Mouse (Mus musculus) monocyte, adult 2 months (primary cell): Measurements from ENCODE around the gene Cand2.

Experiments used
- DNase-seq, 2 experiments: peaks; one replicate each; pipeline ENCODE4 v3.0.0; 2022; ENCODE audit warnings: low spot score in 2 of 2, low read depth in 1 of 2

The Cand2 gene

DNA sequence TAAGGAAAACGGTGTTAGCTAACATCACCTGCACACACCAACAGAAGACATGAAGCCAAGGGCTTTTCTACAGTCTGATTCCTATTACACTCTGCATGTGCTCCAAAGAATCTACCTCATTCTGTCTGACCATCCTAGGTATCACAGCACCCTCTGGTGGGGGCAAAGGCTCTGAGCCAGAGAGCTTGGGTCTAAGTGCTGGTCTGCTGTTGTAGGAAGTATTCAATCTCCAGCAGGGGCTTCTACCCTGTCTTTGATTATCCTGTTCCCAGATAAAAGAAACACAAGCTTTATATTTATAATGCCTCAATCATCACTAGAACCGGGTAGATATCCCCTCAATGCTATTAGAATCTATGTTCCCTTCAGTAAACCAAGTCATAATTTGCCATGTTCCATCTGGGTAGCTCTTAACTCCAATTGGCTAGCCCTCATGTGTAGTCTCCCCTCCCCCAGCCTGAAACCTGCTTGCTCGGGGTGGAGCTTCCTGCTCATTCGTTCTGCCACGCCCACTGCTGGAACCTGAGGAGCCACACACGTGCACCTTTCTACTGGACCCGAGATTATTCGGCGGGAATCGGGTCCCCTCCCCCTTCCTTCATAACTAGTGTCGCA is 49.6 kb downstream of the Cand2 start:
- peak in 1 of 2 experiments; percentile 39 for DNase-seq

DNA sequence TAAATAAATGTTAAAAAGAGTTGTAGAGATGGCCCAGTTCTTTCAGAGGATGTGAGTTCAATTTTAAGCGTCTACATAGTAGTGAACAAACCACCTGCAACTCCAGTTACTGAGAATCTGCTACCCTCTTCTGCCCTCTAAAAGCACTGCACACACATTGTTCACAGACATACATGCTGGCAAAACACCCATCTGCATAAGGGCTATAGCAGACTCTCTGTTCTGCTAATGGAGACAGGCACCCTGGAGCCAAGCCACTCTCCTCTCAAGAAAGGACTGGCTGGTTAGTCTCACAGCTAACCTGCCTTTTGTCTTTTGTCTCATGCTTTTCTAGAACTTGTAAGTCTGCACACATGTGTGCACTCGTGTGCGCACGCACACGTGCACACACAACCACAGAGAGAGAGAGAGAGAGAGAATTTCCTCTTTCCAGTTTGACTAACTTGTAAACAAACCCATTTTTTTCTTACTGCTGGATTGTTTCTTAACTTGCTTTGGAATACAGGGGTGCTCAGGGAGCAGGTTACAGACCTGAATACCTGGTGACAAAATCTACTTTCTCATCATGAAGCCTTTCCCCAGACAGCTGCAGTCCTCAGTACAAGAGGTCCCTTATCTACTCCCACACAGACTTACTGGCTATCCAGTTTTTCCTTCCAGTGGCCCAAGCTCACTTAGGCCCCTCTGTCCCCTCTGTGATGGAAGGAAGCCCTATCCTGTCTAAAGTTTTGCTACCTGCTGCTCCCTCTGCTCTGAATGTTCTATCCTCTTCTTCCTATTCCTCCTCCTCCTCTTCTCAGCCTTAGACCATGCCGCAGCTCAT is 56.7 kb downstream of the Cand2 start:
- DNase-seq = no peak

DNA sequence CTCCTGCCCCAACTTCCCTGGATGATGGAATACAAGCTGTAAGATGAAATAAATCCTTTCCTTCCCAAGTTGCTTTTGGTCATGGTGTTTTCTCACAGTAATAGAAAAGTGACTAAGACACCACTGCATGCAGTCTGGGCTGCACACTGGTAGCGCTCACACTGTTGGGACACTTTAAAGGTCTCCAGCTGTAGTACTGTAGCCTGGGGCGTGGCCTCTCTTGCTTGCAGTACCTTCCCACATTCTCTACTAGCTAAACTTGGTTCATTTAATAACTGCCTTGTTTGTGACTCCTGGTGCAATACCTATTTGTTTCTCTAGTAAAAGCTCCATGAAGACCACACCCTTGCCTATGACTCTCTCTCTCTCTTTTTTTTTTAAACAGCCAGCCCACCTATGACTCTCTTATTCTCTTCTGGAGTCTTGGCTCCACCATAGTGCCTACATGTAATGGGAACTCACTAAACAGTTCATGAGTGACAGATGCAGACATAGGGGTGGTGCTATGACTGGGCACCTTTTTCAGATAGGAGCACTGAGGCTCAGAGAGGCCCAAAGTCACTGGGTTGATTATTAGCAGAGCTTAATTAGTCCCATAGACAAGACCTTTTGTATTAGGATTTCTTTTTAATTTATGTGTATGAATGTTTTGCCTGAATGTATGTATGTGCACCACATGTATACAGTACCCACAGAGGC is 58.0 kb downstream of the Cand2 start:
- no peak for DNase-seq

DNA sequence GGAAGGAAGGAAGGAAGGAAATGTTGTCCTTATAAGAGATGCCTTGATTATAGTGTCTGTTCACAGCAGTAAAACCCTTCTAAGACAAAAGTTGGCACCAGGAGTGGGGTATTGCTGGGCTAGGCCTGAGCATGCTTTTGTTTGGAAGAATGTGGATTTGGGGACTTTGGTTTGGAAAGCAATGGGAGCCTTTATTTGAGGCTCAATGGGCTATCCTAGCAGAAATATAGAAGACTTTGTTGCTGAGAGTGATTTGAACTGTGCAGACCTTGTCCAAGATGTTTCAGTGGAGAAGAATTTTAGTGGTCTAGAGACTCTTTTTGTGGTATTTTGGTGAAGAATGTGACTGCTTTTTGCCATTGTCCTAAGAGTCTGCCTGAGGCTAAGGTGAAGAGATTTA is 59.5 kb downstream of the Cand2 start:
- no peak for DNase-seq

DNA sequence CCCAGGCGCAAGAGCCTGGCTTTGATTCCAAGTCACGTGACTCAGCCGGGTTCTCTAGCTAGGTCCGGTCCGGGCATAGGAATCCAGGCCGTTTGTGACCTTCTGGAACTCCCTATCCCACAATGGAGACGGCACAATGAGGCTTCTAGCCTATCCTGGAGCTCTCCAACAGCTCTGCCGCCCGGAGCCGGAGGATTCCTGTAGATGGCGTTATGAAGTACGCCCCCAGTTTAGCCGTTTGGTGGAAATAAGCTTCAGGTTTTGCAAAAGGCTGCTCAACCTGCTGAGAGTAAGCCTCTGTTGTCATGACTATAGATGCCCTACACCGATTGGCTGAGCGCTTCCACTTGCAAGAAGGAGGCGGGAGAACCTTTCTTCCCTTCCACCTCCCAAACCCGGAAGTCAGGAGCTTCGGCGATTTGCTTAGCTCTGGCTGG is 63.8 kb downstream of the Cand2 start, which contains the start of gene Efcab12:
Gene Efcab12 (minus strand): TSS at position 252 of the 437 bp plus-strand sequence.
- peak in 1 of 2 experiments; percentile 23 for DNase-seq

DNA sequence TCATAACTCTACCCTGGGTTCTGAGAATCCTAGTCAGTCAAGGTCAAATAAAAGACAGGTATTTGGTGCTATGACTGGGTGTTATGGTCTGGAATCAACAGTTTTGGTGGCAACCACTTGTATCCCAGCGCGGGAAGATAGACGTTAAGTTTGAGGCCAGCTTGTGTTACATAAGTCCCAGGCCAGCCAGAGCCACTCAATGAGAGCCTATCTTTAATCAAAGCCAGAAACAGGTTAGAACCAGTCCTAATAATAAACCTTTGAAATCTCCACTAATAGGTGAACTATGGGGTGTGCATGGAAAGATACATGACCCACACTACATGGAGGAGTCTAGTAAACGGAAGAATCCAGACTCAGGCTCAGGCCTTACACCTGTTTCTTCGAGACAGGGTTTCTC is 64.4 kb downstream of the Cand2 start:
- DNase-seq = no peak

DNA sequence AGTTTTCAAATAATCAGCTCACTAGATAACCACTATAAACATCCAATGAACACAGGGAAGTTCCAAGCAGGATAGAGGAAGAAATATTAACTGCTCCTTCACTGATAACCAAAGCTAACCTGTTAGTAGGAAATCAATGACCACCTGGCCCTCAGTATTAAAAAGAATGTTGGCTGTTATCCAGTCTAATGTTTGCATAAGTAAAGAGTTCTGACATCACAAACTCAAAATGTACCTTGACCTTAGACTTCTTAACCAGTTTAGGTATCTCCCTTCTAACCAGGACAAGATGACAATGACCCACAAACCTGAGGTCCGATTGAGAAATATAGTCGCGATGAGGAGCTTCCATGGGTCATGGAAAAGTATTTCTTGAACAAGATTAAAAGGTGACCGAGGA is 70.7 kb downstream of the Cand2 start:
- no peak for DNase-seq

DNA sequence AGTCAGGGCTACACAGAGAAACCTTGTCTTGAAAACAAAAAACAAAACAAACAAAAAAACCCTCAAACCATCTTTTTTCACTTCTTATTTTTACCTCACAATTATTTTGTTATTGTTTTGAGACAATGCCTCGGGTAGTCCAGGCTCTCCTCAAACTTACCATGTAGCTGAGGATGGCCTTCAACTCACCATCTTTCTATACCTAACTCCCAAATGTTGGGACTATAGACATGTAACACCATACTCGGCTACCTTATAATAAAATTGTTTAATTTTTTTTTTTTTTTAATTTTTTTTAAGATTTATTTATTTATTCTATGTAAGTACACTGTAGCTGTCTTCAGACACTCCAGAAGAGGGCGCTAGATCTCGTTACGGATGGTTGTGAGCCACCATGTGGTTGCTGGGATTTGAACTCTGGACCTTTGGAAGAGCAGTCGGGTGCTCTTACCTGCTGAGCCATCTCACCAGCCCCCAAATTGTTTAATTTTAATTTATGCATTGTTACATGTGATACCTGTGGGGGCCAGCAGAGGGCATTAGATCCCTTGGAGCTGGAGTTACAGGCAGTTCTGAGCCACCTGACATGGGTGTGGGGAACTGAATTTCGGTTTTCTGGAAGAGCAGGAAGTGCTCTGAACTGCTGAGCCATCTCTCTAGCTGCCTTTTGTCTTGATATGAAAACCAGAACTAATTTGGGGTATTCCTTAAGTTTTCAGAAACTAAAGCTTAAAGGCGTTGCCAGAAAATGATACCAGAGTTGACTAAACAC is 72.5 kb downstream of the Cand2 start:
- DNase-seq = peak in 1 of 2 experiments; percentile 53

DNA sequence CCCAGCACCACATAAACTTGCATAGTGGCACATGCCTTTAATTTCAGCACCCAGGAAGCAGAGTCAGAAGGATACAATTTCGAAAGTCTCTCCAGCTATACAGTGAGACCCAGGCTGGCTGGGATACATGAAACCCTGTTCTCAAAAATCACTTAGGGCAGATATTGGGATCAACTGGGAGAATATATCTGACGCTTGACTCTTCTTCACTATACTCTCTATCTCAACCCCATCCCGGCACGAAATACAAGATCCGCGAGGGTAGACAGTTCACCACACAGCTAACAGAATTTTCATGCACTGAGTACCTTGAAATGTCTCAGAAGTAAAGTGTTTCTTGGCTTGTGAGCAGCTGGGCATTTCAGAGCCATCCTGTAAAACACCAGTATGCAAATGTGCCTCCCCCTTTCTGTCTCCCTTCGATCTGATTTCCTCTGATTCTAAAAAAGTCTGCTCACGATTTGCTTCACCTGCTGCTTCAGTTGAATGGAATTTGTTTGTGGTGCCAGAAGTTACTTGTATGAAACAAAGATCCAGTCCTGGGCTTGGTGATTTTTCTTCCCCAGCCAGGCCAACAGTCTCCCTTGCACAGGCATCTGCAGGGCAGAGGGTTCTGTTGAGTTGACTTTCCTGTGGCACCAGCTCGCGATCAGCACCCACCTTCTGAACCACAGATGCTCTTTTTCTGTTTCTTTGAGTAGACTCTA is 74.4 kb downstream of the Cand2 start:
- DNase-seq = no peak

DNA sequence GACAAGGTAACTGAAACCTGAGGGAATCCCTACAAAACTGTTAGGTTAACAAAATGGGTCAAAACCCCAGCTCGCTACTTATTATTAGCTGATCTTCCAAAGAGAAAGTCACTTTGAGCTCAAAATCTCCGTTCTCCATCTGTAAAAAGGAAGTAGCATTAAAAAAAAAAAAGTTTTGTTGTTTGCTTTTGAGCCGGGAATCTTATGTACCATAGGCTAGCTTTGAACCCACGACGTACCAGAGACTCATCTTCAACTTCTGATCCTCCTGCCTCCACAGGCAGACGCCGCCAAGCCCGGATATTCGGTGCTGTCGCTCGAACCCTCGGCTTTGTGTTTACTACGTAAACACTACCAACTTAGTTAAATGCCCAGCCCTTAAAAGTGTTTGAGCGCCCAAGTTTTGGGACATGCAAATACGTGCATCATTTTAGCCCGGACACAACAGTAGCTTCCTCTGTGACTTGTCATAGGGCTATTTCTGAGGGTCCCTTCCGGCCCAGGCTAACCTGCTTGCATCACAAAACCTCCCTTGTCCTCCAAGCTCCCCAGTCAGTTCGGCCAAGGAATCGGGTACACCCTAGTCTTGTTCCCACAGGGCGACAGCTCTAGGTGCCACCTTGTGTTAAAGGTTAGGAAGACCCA is 78.2 kb downstream of the Cand2 start:
- no peak for DNase-seq

DNA sequence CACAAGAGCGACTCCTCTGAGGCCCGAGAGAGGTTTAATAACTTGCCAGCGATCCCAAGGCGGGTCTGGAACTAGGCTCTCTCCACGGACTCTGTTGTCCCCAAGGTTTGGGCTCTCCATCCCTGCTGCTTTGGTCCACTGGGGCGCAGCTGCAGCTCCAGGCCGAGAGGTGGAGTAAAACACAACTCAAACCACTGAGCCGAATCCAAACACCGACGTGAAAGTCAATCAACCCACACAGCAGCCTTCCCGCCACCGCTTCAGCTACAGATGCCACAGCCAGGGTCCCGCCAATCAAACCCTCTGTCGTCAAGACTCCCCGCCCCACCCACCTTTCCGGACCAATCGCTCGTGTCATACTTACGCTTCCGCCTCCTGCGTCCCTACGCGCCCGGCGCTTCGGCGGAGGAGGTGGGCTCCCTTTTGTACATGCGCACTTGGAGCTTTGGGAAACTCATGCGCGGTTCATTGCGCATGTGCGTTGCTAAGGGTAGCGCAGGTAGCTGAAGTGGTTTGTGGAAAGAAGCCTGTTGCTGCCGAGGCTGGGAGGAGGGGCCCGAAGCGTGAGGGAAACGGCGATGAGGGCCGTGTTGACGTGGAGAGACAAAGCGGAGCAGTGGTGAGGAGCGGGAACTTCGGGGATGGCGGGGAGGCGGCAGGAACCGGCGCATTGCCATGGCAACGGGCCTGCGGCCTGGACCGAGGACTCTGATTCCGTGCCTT is 78.9 kb downstream of the Cand2 start, which contains the start of the genes Mbd4 and Ift122:
Gene Mbd4 (minus strand): TSS at position 281 of the 723 bp plus-strand sequence.
Gene Ift122 (plus strand): TSS at position 380 of the 723 bp plus-strand sequence.
- DNase-seq = peak; percentile 95 to 96

DNA sequence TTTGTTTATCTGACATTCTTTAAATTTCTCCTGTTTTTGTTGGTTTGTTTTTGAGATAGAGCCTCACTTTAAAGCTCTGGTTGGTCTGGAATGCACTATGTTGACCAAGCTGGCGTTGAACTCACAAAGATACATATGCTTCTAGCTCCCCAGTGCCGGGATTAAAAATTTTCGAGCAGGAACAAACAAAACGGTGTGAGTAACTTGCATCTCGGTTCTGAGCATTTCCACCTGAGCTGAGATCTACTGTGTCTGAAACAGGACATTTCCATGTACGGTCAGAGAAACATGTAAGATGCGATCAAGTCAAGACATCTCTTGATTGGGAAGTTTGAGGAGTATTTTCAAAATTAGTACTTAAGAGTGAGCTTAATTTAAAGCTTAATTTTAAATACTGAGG is 79.6 kb downstream of the Cand2 start:
- DNase-seq = no peak

DNA sequence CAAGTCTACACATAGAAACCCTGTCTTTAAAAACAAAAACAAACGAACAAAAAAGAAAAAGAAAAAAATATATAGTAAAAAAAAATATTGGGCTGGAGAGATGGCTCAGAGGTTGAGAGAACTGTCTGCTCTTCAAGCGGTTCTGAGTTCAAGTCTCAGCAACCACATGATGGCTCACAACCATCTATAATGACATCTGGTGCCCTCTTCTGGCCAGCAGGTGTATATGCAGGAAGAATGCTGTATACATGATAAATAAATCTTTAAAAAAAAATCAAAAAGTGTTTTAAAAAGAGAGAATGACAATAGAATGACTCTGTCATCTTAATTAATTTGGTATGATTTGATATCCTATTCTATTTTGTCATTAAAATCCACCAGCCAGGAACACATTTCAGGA is 80.1 kb downstream of the Cand2 start:
- no peak for DNase-seq
